Comparison of ENCODE assay signal across 19 mouse cellular contexts in the genomic region with DNA sequence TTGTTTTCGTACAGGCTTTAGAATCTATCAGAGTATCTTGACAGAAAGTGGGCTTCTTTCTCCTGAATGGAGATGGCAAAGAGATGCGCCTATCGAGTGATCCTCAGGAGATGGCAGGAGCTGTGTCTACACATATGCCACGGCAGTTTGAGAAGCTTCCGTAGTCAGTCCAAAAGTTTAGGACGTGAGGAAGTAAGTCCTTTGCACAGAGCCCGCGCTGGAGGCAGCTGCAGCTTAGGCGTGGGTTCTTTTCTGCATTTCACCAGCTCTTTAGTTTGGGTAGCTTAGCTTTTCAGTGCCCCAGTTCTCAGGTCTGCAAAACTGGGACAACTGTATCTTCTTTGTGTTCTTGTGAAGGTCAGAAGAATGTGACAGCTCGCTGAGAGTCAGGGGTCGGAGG. TPM values are rescaled to one million over a fixed set of nuclear protein-coding genes. Genes with fewer than 3 reads are reported as not detected.
"Had no signal": no experiment of that assay in that cellular context is flagged by ENCODE, and none has a peak within 500 bp of the region (broad histone marks: within the 10 kb centered on the region; RNA-seq: fewer than 3 reads in every experiment).

No protein-coding gene starts in this region.

- H3K27ac ChIP-seq: lung, embryonic 15.5 days; macrophage; midbrain, embryonic 13.5 days; midbrain, embryonic 15.5 days; neural tube, embryonic 13.5 days; stomach, embryonic 15.5 days; stomach, postnatal 0 days had no signal

- H3K4me2 ChIP-seq: lung, embryonic 15.5 days; midbrain, embryonic 11.5 days; midbrain, embryonic 13.5 days; midbrain, embryonic 15.5 days; neural tube, embryonic 13.5 days; stomach, embryonic 15.5 days had no signal

- H3K4me3 ChIP-seq: lung, embryonic 15.5 days; megakaryocyte, embryonic 14.5 days; midbrain, embryonic 13.5 days; midbrain, embryonic 15.5 days; neural tube, embryonic 13.5 days; stomach, embryonic 15.5 days had no signal

- DNase-seq: liver, postnatal 0 days; lung, adult 2 months; lung, postnatal 14 days; lung, postnatal 36 days; right cerebral cortex, postnatal 14 days; thymus, adult 2 months; thymus, postnatal 25 days; thymus, postnatal 4 days had no signal

- H3K27me3 ChIP-seq: lung, embryonic 15.5 days; megakaryocyte, embryonic 14.5 days; midbrain, embryonic 13.5 days; midbrain, embryonic 15.5 days; neural tube, embryonic 13.5 days; stomach, embryonic 15.5 days had no signal

- H3K9ac ChIP-seq: liver, postnatal 0 days; lung, embryonic 15.5 days; midbrain, embryonic 13.5 days; midbrain, embryonic 15.5 days; neural tube, embryonic 13.5 days; stomach, embryonic 15.5 days had no signal

- H3K36me3 ChIP-seq: lung, embryonic 15.5 days; midbrain, embryonic 13.5 days; midbrain, embryonic 15.5 days; neural tube, embryonic 13.5 days; stomach, embryonic 15.5 days had no signal

- H3K4me1 ChIP-seq: lung, embryonic 15.5 days; megakaryocyte, embryonic 14.5 days; midbrain, embryonic 13.5 days; midbrain, embryonic 15.5 days; neural tube, embryonic 13.5 days; stomach, embryonic 15.5 days had no signal

- H3K9me3 ChIP-seq: lung, embryonic 15.5 days; megakaryocyte, embryonic 14.5 days; midbrain, embryonic 13.5 days; midbrain, embryonic 15.5 days; neural tube, embryonic 13.5 days; stomach, embryonic 15.5 days had no signal

- ATAC-seq: liver, postnatal 0 days; lung, postnatal 0 days; midbrain, embryonic 13.5 days; midbrain, embryonic 15.5 days had no signal

RNA-seq across cellular contexts. Expression of a gene that starts 38.0 kb away (rescaled TPM):
- total RNA-seq: monocyte, adult 5-6 weeks had no signal
